Mouse (Mus musculus) midbrain, embryonic 11.5 days (tissue): Measurements from ENCODE around the gene Bcas3. TPM values are rescaled to one million over a fixed set of nuclear protein-coding genes. Genes with fewer than 3 reads are reported as not detected.

Source experiments
- ATAC-seq: fragments of 200-750 bp; cut with Nextera tagmentation; 2 replicates; pipeline ENCODE4 v1.8.0; 2017; ENCODE audit warnings: moderate TSS enrichment, moderate library complexity; ENCODE audit not compliant: low FRiP score
- DNase-seq: peaks from one replicate; pipeline ENCODE4 v3.0.0; 2015; ENCODE audit warnings: low spot score; ENCODE audit errors: missing footprints
- H3K27ac ChIP-seq: fragments of 300-500 bp; sonication (generic); 2 replicates; pipeline ENCODE4 v1.5.1; 2014; ENCODE audit warnings: low read depth, low read length
- H3K27me3 ChIP-seq: fragments of 300-500 bp; sonication (generic); 2 replicates; pipeline ENCODE4 v1.6.1; 2014; ENCODE audit warnings: mild to moderate bottlenecking, low read length, moderate library complexity, mixed read lengths; ENCODE audit not compliant: control insufficient read depth, insufficient read depth
- H3K36me3 ChIP-seq: fragments of 300-500 bp; sonication (generic); 2 replicates; pipeline ENCODE4 v1.6.1; 2014; ENCODE audit warnings: mild to moderate bottlenecking, low read length, moderate library complexity, mixed read lengths; ENCODE audit not compliant: control insufficient read depth, insufficient read depth
- H3K4me1 ChIP-seq: fragments of 300-500 bp; sonication (generic); 2 replicates; pipeline ENCODE4 v1.6.1; 2014; ENCODE audit warnings: low read length; ENCODE audit not compliant: control insufficient read depth, insufficient read depth
- H3K4me2 ChIP-seq: fragments of 300-500 bp; sonication (generic); 2 replicates; pipeline ENCODE4 v1.6.1; 2014; ENCODE audit warnings: mild to moderate bottlenecking, moderate library complexity
- H3K4me3 ChIP-seq: fragments of 300-500 bp; sonication (generic); 2 replicates; pipeline ENCODE4 v1.5.1; 2014; ENCODE audit warnings: low read depth, low read length
- H3K9ac ChIP-seq: fragments of 300-500 bp; sonication (generic); 2 replicates; pipeline ENCODE4 v1.6.1; 2014; ENCODE audit warnings: low read length
- H3K9me3 ChIP-seq: fragments of 300-500 bp; sonication (generic); 2 replicates; pipeline ENCODE4 v1.6.1; 2016; ENCODE audit warnings: low read length; ENCODE audit not compliant: control insufficient read depth
- WGBS: fragments of 180-500 bp; shearing (Covaris S2); extraction: QIAGEN DNeasy Blood & Tissue Kit; methylation state at CpG from one replicate; pipeline ENCODE4 v1.1.7; 2014; 5-methylcytosine and 5-hydroxymethylcytosine counted together
- polyA plus RNA-seq: library from polyadenylated mRNA; unstranded; fragments of >200 nt; fragmentation: Nextera tagmentation; extraction: Ambion mirVana; gene quantifications from 2 replicates; pipeline ENCODE4 v1.2.1, GENCODE M21; 2014

The Bcas3 gene
- polyA plus RNA-seq, 1 experiment from 2014 or later: 30.2 TPM

GRCm38 (mm10) chr11:85754631-85755502 lies 401.9 kb downstream of the Bcas3 start:
- Histone ChIP-seq H3K4me3 (no peak overlapping the region), H3K9me3 (no peaks in the 10 kb centered on the region), H3K9ac (no peak overlapping the region), H3K4me2 (no peak overlapping the region), H3K36me3 (no peaks in the 10 kb centered on the region), H3K27ac (no peak overlapping the region), H3K4me1 (no peaks in the 10 kb centered on the region), H3K27me3 (no peaks in the 10 kb centered on the region; the same call in 1 of the 2 replicates)
- 81% methylated on average over 13 of the region's 13 CpGs for WGBS
- ATAC-seq (no peak), DNase-seq (no peak)

- H3K4me2 ChIP-seq: no peak overlapping the region
- no peaks in the 10 kb centered on the region; the same call in 1 of the 2 replicates for H3K27me3 ChIP-seq
- no peak overlapping the region for H3K4me3 ChIP-seq
- DNase-seq (no peak), ATAC-seq (no peak)
- H3K27ac ChIP-seq: no peak overlapping the region
- no peaks in the 10 kb centered on the region for H3K36me3 ChIP-seq
- H3K9ac ChIP-seq: no peak overlapping the region
- H3K9me3 ChIP-seq: no peaks in the 10 kb centered on the region
- 89% methylated on average over 2 of the region's 2 CpGs for WGBS
- no peaks in the 10 kb centered on the region for H3K4me1 ChIP-seq
Observed at GRCm38 (mm10) chr11:85755503-85756044, 402.6 kb downstream of the Bcas3 start.

- no peak for ATAC-seq
- 89% methylated on average over 9 of the region's 9 CpGs for WGBS
- H3K4me1 ChIP-seq: no peaks in the 10 kb centered on the region
Observed at GRCm38 (mm10) chr11:85758891-85759290, 405.9 kb downstream of the Bcas3 start.

GRCm38 (mm10) chr11:85759634-85760439 lies 406.9 kb downstream of the Bcas3 start:
- ATAC-seq (no peak), DNase-seq (no peak)
- Histone ChIP-seq H3K27me3 (peaks cover 11% of the 10 kb centered on the region), H3K9me3 (no peaks in the 10 kb centered on the region), H3K36me3 (no peaks in the 10 kb centered on the region), H3K27ac (no peak overlapping the region), H3K9ac (no peak overlapping the region), H3K4me1 (no peaks in the 10 kb centered on the region), H3K4me2 (no peak overlapping the region), H3K4me3 (no peak overlapping the region)
- 64% methylated on average over 14 of the region's 14 CpGs for WGBS

More at GRCm38 (mm10) chr11:85758891-85759290, 405.9 kb downstream of the Bcas3 start:
- H3K27me3 ChIP-seq: peaks cover 10% of the 10 kb centered on the region
- no peaks in the 10 kb centered on the region for H3K36me3 ChIP-seq
- no peak overlapping the region for H3K9ac ChIP-seq
- H3K4me2 ChIP-seq: no peak overlapping the region
- H3K9me3 ChIP-seq: no peaks in the 10 kb centered on the region
- no peak for DNase-seq
- H3K4me3 ChIP-seq: no peak overlapping the region
- H3K27ac ChIP-seq: no peak overlapping the region

GRCm38 (mm10) chr11:85760486-85761141 lies 407.6 kb downstream of the Bcas3 start:
- whole genome bisulfite sequencing: 51% methylated on average over 6 of the region's 6 CpGs
- Histone ChIP-seq H3K4me2 (no peak overlapping the region), H3K9ac (no peak overlapping the region), H3K27ac (no peak overlapping the region), H3K4me3 (no peak overlapping the region), H3K27me3 (peaks cover 12% of the 10 kb centered on the region), H3K4me1 (no peaks in the 10 kb centered on the region), H3K36me3 (no peaks in the 10 kb centered on the region), H3K9me3 (no peaks in the 10 kb centered on the region)
- ATAC-seq: no peak
- no peak for DNase-seq

GRCm38 (mm10) chr11:85761170-85761569 lies 408.2 kb downstream of the Bcas3 start:
- 76% methylated on average over 3 of the region's 3 CpGs for WGBS
- ATAC-seq (no peak), DNase-seq (no peak)
- Histone ChIP-seq H3K36me3 (no peaks in the 10 kb centered on the region), H3K27ac (no peak overlapping the region), H3K27me3 (peaks cover 14% of the 10 kb centered on the region), H3K4me3 (no peak overlapping the region), H3K4me2 (no peak overlapping the region), H3K9ac (no peak overlapping the region), H3K9me3 (no peaks in the 10 kb centered on the region), H3K4me1 (peaks cover 4% of the 10 kb centered on the region; the same call in 1 of the 2 replicates)

- Histone ChIP-seq H3K4me3 (no peak overlapping the region), H3K9ac (no peak overlapping the region), H3K27ac (no peak overlapping the region), H3K36me3 (no peaks in the 10 kb centered on the region), H3K27me3 (peaks cover 18% of the 10 kb centered on the region), H3K9me3 (no peaks in the 10 kb centered on the region), H3K4me2 (no peak overlapping the region), H3K4me1 (peaks cover 13% of the 10 kb centered on the region)
- DNase-seq: no peak
- ATAC-seq: no peak
- WGBS: 79% methylated on average over 3 of the region's 3 CpGs
Observed at GRCm38 (mm10) chr11:85763655-85764054, 410.7 kb downstream of the Bcas3 start.

- DNase-seq (peak; percentile 87), ATAC-seq (no peak)
- Histone ChIP-seq H3K9me3 (no peaks in the 10 kb centered on the region), H3K36me3 (no peaks in the 10 kb centered on the region), H3K27me3 (peaks cover 23% of the 10 kb centered on the region), H3K4me3 (no peak overlapping the region), H3K9ac (no peak overlapping the region), H3K4me2 (no peak overlapping the region), H3K27ac (no peak overlapping the region), H3K4me1 (peaks cover 13% of the 10 kb centered on the region)
- WGBS: 14% methylated on average over 7 of the region's 7 CpGs
Observed at GRCm38 (mm10) chr11:85766106-85766723, 413.2 kb downstream of the Bcas3 start.
